Mouse (Mus musculus) kidney, adult 2 months (tissue): ENCODE results near the gene Mogs.

Experiments used
- CTCF ChIP-seq: fragments of 200-500 bp; conservative IDR thresholded peaks from 2 replicates; pipeline ENCODE4 v1.5.1; 2011; ENCODE audit warnings: low read depth, mild to moderate bottlenecking, control low read depth, low read length, moderate library complexity, mixed read lengths; ENCODE audit not compliant: insufficient read depth, insufficient read length
- POLR2A ChIP-seq: fragments of 200-500 bp; IDR thresholded peaks from one replicate; pipeline ENCODE4 v1.6.1; 2011; ENCODE audit warnings: low read depth, low read length, control low read depth

DNA sequence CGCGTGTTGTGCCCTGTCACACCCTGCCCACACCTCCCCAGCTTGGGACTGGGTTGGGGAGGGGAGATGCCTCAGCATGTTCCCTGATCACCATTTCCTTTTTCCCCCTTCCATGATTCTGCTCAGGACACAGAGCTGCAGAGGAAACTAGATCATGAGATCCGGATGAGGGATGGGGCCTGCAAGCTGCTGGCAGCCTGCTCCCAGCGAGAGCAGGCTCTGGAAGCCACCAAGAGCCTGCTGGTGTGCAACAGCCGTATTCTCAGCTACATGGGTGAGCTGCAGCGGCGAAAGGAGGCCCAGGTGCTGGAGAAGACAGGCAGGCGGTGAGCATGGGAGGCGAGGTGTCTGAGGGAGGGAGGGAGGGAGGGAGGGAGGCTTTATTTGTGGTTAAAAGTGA is 30.5 kb downstream of the Mogs start:
- TF ChIP-seq CTCF: no peak
- TF ChIP-seq POLR2A: no peak
